Mouse (Mus musculus) liver, embryonic 13.5 days (tissue): ENCODE measurements around the gene Arsa. TPM values are rescaled to one million over a fixed set of nuclear protein-coding genes. Genes with fewer than 3 reads are reported as not detected.
"Not testable (repeated sequence)": the region's sequence is repeated elsewhere in the genome, so short reads cannot be mapped to it uniquely, and the experiment has no call there.

Experiments used
- ATAC-seq: fragments of 200-750 bp; cut with Nextera tagmentation; 2 replicates; pipeline ENCODE4 v1.8.0; 2017; ENCODE audit warnings: low read depth, mild to moderate bottlenecking, moderate number of reproducible peaks, moderate library complexity
- DNase-seq: peaks from one replicate; pipeline ENCODE4 v3.0.0; 2022
- H3K27ac ChIP-seq: fragments of 300-500 bp; sonication (generic); 2 replicates; pipeline ENCODE4 v1.5.1; 2015; ENCODE audit warnings: moderate library complexity, mild to moderate bottlenecking, inconsistent platforms
- H3K27me3 ChIP-seq: fragments of 300-500 bp; sonication (generic); 2 replicates; pipeline ENCODE4 v1.6.1; 2015; ENCODE audit warnings: mild to moderate bottlenecking, inconsistent platforms
- H3K36me3 ChIP-seq: fragments of 300-500 bp; sonication (generic); 2 replicates; pipeline ENCODE4 v1.6.1; 2015; ENCODE audit warnings: mild to moderate bottlenecking, inconsistent platforms
- H3K4me1 ChIP-seq: fragments of 300-500 bp; sonication (generic); replicated peaks from 2 replicates; pipeline ENCODE4 v1.6.1; 2015; ENCODE audit warnings: inconsistent platforms
- H3K4me2 ChIP-seq: fragments of 300-500 bp; sonication (generic); 2 replicates; pipeline ENCODE4 v1.6.1; 2015; ENCODE audit warnings: inconsistent platforms, mild to moderate bottlenecking, moderate library complexity
- H3K4me3 ChIP-seq: fragments of 300-500 bp; sonication (generic); replicated peaks from 2 replicates; pipeline ENCODE4 v1.5.1; 2015; ENCODE audit warnings: mild to moderate bottlenecking, inconsistent platforms
- H3K9ac ChIP-seq: fragments of 300-500 bp; sonication (generic); 2 replicates; pipeline ENCODE4 v1.6.1; 2015; ENCODE audit warnings: mild to moderate bottlenecking, inconsistent platforms
- H3K9me3 ChIP-seq: fragments of 300-500 bp; sonication (generic); replicated peaks from 2 replicates; pipeline ENCODE4 v1.6.1; 2016; ENCODE audit warnings: inconsistent platforms
- whole genome bisulfite sequencing: fragments of 180-500 bp; shearing (Covaris S2); methylation state at CpG from one replicate; pipeline ENCODE4 v1.1.7; 2015; ENCODE audit not compliant: insufficient replicate concordance; 5-methylcytosine and 5-hydroxymethylcytosine counted together
- polyA plus RNA-seq: library from polyadenylated mRNA; unstranded; fragments of >200 nt; fragmentation: Nextera tagmentation; extraction: Ambion mirVana; gene quantifications from 2 replicates; pipeline ENCODE4 v1.2.1, GENCODE M21; 2015

Arsa gene
- polyA plus RNA-seq, 1 experiment from 2014 or later: 4.9 TPM

- H3K27me3 ChIP-seq: peaks cover 70% of the 10 kb centered on the region
Measured at GRCm38 (mm10) chr15:89453865-89454478, 23.3 kb downstream of the Arsa start, which contains the start of gene Mapk8ip2. Gene Mapk8ip2, plus strand, starts transcription at chr15:89453913.

GRCm38 (mm10) chr15:89452906-89453864, 24.0 kb downstream of the Arsa start:
- peaks cover 63% of the 10 kb centered on the region for H3K27me3 ChIP-seq

More at GRCm38 (mm10) chr15:89453865-89454478, 23.3 kb downstream of the Arsa start, which contains the start of gene Mapk8ip2:
- ATAC-seq (no peak), DNase-seq (no peak)
- Histone ChIP-seq H3K27ac (no peak within 1 kb of the TSS), H3K4me1 (peaks cover 11% of the 10 kb centered on the region), H3K36me3 (no peaks in the 10 kb centered on the region), H3K9ac (no peak within 1 kb of the TSS), H3K4me2 (peak within 1 kb of the TSS; percentile 58), H3K4me3 (peak within 1 kb of the TSS; percentile 46), H3K9me3 (no peaks in the 10 kb centered on the region)
- WGBS: 2% methylated on average over 53 of the region's 53 CpGs

GRCm38 (mm10) chr15:89442486-89443070, 34.6 kb downstream of the Arsa start:
- no peak for DNase-seq
- Histone ChIP-seq H3K4me1 (no peaks in the 10 kb centered on the region), H3K27ac (no peak overlapping the region), H3K4me2 (no peak overlapping the region), H3K36me3 (no peaks in the 10 kb centered on the region), H3K27me3 (no peaks in the 10 kb centered on the region), H3K9me3 (no peaks in the 10 kb centered on the region), H3K4me3 (no peak overlapping the region), H3K9ac (no peak overlapping the region)
- ATAC-seq: no peak
- 34% methylated on average over 8 of the region's 8 CpGs for WGBS

More at GRCm38 (mm10) chr15:89452906-89453864, 24.0 kb downstream of the Arsa start:
- ATAC-seq: peak; percentile 41; the same call in 1 of the 2 replicates
- 4% methylated on average over 24 of the region's 24 CpGs for WGBS
- H3K27ac ChIP-seq: no peak overlapping the region
- no peaks in the 10 kb centered on the region for H3K9me3 ChIP-seq
- H3K9ac ChIP-seq: no peak overlapping the region
- no peaks in the 10 kb centered on the region for H3K36me3 ChIP-seq
- H3K4me3 ChIP-seq: peak overlapping the region; percentile 46; the same call in 1 of the 2 replicates
- DNase-seq: peak; percentile 48
- H3K4me1 ChIP-seq: peaks cover 11% of the 10 kb centered on the region
- H3K4me2 ChIP-seq: peak overlapping the region; percentile 58

GRCm38 (mm10) chr15:89435878-89436277, 41.3 kb downstream of the Arsa start:
- Histone ChIP-seq H3K9me3 (no peaks in the 10 kb centered on the region), H3K4me1 (peaks cover 19% of the 10 kb centered on the region), H3K27me3 (no peaks in the 10 kb centered on the region), H3K9ac (no peak overlapping the region), H3K27ac (no peak overlapping the region), H3K4me2 (no peak overlapping the region), H3K4me3 (no peak overlapping the region), H3K36me3 (no peaks in the 10 kb centered on the region)
- ATAC-seq (no peak), DNase-seq (no peak)
- WGBS: 74% methylated on average over 5 of the region's 5 CpGs

GRCm38 (mm10) chr15:89434136-89434535, 43.1 kb downstream of the Arsa start:
- no peak for ATAC-seq
- DNase-seq: no peak
- WGBS: 51% methylated on average over 3 of the region's 3 CpGs
- H3K27ac ChIP-seq: no peak overlapping the region
- H3K9me3 ChIP-seq: no peaks in the 10 kb centered on the region
- no peak overlapping the region for H3K4me3 ChIP-seq
- no peak overlapping the region for H3K4me2 ChIP-seq
- no peaks in the 10 kb centered on the region for H3K36me3 ChIP-seq
- H3K4me1 ChIP-seq: peaks cover 29% of the 10 kb centered on the region
- no peak overlapping the region for H3K9ac ChIP-seq
- no peaks in the 10 kb centered on the region for H3K27me3 ChIP-seq

- peaks cover 40% of the 10 kb centered on the region for H3K4me1 ChIP-seq
- no peak overlapping the region for H3K27ac ChIP-seq
- H3K4me2 ChIP-seq: no peak overlapping the region
- no peaks in the 10 kb centered on the region for H3K27me3 ChIP-seq
- ATAC-seq (no peak), DNase-seq (no peak)
- no peaks in the 10 kb centered on the region for H3K9me3 ChIP-seq
- H3K4me3 ChIP-seq: no peak overlapping the region
- peaks cover 3% of the 10 kb centered on the region for H3K36me3 ChIP-seq
- 63% methylated on average over 4 of the region's 4 CpGs for WGBS
- H3K9ac ChIP-seq: no peak overlapping the region
Measured at GRCm38 (mm10) chr15:89432946-89433345, 44.3 kb downstream of the Arsa start.

GRCm38 (mm10) chr15:89431806-89432205, 45.4 kb downstream of the Arsa start:
- DNase-seq (no peak), ATAC-seq (no peak)
- H3K27ac ChIP-seq: no peak overlapping the region
- H3K36me3 ChIP-seq: peaks cover 14% of the 10 kb centered on the region
- WGBS: 84% methylated on average over 6 of the region's 6 CpGs
- H3K4me3 ChIP-seq: no peak overlapping the region
- no peak overlapping the region for H3K4me2 ChIP-seq
- H3K4me1 ChIP-seq: peaks cover 47% of the 10 kb centered on the region
- no peaks in the 10 kb centered on the region for H3K27me3 ChIP-seq
- H3K9me3 ChIP-seq: no peaks in the 10 kb centered on the region
- H3K9ac ChIP-seq: no peak overlapping the region

GRCm38 (mm10) chr15:89431271-89431670, 46.0 kb downstream of the Arsa start:
- Histone ChIP-seq H3K36me3 (peaks cover 20% of the 10 kb centered on the region), H3K4me3 (peak overlapping the region; percentile 83; the same call in 1 of the 2 replicates), H3K27ac (no peak overlapping the region), H3K4me2 (peak overlapping the region; percentile 94), H3K4me1 (peaks cover 50% of the 10 kb centered on the region), H3K9me3 (no peaks in the 10 kb centered on the region), H3K9ac (peak overlapping the region; percentile 53), H3K27me3 (no peaks in the 10 kb centered on the region)
- ATAC-seq: no peak
- DNase-seq: no peak
- 59% methylated on average over 3 of the region's 3 CpGs for WGBS

- not testable (repeated sequence) for H3K27me3 ChIP-seq, ATAC-seq, H3K9me3 ChIP-seq, H3K9ac ChIP-seq, H3K27ac ChIP-seq, DNase-seq
- Histone ChIP-seq H3K4me1 (peaks cover 55% of the 10 kb centered on the region), H3K36me3 (peaks cover 25% of the 10 kb centered on the region), H3K4me2 (peak overlapping the region; percentile 94), H3K4me3 (peak overlapping the region; percentile 83)
- 58% methylated on average over 9 of the region's 9 CpGs for WGBS
Measured at GRCm38 (mm10) chr15:89430771-89431170, 46.5 kb downstream of the Arsa start.

- Histone ChIP-seq H3K9ac (peak overlapping the region; percentile 88), H3K36me3 (peaks cover 29% of the 10 kb centered on the region), H3K4me3 (peak overlapping the region; percentile 83), H3K4me2 (peak overlapping the region; percentile 94), H3K9me3 (no peaks in the 10 kb centered on the region), H3K4me1 (peaks cover 59% of the 10 kb centered on the region), H3K27ac (peak overlapping the region; percentile 100), H3K27me3 (no peaks in the 10 kb centered on the region)
- DNase-seq (no peak), ATAC-seq (no peak)
- WGBS: 30% methylated on average over 6 of the region's 6 CpGs
Measured at GRCm38 (mm10) chr15:89430341-89430740, 46.9 kb downstream of the Arsa start.
